Mouse (Mus musculus): ENCODE results near the gene Asb2.

Gene Asb2

GRCm38 (mm10) chr12:103361539-103362307 is 5.9 kb upstream of the Asb2 start:
- in situ Hi-C loops (cut with MboI, MseI), result loop anchor here in 1 of 2 experiments (5.0 kb wide), 1 partner anchor 219 kb away; no protein-coding TSS in a partner anchor

DNA sequence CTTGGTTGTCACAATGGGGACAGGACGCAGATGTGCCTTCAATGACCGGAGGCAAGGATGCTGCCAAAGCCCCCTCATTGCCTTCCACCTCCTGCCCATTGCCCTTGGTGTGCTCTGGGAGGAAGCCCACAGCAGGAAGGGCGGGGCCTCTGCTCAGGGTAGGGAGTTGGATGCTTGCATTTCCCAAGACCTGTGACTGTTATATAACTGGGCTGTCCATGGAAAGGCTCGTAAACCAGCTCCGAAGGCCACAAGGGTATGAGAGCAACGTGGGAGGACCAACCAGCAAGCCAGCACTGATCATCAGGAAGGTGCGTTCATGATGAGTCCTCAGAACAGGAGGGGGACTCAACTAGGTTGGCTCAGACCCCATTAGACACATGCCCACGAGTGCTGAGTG is 5.0 kb upstream of the Asb2 start:
- in situ Hi-C loops (cut with MboI, MseI), result loop anchor here in 1 of 2 experiments (5.0 kb wide), 1 partner anchor 219 kb away; no protein-coding TSS in a partner anchor

GRCm38 (mm10) chr12:103358951-103359801 is 3.4 kb upstream of the Asb2 start:
- in situ Hi-C loops (cut with MboI, MseI), result no loop called here

DNA sequence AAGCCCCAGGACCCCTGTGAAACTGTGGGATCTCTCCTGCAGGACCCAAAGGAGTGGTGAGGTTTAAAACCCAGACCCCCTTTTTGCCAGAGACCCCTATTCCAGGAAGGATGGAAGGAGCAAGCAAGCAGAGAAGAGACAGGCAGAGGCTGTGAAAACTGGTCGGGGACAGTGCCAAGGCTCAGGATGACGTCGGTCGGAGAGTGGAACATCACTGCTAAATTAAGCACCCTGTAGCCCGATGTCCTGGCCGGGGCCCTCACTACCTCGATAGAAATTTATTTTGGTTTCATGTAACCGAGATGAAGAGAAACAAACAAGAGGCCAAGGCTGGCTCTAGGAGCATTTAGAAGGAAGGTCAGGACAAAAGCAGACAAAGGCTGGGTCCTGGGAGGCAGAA is 2.4 kb upstream of the Asb2 start:
- in situ Hi-C loops (cut with MboI, MseI), result no loop called here

DNA sequence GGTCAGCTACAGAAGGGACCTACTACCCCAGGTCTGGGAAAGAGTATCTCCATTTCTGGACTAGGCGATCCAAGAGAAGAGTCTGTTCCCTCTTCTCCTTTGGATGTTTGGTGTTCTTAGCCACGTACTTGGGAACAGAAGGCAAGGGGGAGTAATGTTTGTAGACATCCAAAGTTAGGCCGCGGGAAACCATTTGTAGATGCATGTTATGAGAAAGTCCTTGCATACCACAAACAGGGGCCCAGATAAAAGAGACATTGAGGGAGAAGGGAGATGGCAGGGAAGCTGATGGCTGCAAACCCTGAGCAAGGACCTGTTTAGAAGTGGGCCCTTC is 581 bp upstream of the Asb2 start:
- in situ Hi-C loops (cut with MboI, MseI), result no loop called here

DNA sequence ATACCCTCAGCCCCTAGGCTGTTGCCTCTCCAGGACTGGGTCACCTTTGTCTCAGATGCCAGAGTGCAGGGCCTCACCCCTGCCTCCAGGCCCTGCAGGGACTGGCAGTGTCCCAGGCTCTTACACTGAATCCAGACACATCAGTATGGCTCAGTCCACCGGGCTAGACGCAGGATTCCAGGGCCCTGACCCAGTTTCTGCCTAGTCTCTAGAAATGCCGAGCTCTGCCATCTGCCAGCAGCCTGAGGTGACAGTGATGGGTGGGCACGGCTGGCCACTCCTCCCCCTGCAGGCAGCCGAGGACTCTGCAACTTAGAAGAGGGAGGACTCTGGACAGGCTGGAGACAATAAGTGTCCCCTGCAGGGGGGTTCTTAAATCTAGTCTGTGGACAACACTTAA is 2.3 kb downstream of the Asb2 start:
- in situ Hi-C loops (cut with MboI, MseI), result no loop called here

GRCm38 (mm10) chr12:103352735-103353134 is 3.1 kb downstream of the Asb2 start:
- in situ Hi-C loops (cut with MboI, MseI), result no loop called here

- in situ Hi-C loops (cut with MboI, MseI), result loop anchor here (10.0 to 25.0 kb wide), 4 partner anchors 611 to 1689 kb away; partner anchors contain the start of genes Atxn3 (in 1 of the 2), Cpsf2 (in 1 of the 2), Glrx5 (in 1 of the 2) and Moap1 (in 1 of the 2)
These were observed 7.3 kb downstream of the Asb2 start for GRCm38 (mm10) chr12:103348506-103348905.

DNA sequence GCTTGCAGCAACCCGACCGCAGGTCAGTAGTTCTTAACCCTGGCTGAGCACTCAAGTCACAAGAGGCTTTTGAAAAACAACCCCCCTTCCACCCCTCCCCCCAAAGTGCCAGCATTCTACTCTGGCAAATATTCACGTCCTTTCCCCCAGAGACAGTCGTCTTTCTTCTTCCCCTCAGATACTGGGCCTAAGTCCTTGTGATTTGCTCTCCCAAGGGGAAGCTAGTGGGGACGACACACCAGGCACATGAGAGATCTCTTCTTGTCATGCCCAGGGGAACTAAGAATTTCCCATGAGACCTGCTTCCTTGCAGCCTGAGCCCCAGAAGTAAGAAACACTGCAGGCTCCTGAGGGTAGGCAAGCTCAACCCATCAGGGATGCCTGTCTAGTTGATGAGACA is 8.4 kb downstream of the Asb2 start:
- in situ Hi-C loops (cut with MboI, MseI), result loop anchor here (10.0 to 25.0 kb wide), 4 partner anchors 610 to 1690 kb away; partner anchors contain the start of genes Atxn3 (in 1 of the 2), Cpsf2 (in 1 of the 2), Glrx5 (in 1 of the 2) and Moap1 (in 1 of the 2)

DNA sequence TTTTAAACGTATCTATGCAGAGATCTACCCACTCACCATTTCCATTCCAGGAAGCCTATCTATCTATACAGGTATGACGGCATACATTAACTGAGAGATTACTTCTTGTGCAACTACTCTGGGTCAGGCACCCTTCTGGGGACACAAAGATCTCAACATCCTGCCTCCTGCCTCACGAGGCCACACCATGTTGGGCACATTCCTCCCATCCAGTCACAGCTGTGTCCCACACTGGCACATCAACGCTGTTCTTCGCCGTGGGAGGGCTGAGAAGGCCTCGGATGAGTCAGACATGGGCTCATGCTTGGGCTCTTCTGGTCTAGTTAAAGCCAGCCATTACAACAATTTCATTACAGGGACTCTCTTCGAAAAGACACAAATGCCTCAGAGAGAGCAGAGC is 8.9 kb downstream of the Asb2 start:
- in situ Hi-C loops (cut with MboI, MseI), result loop anchor here (10.0 to 25.0 kb wide), 4 partner anchors 610 to 1690 kb away; partner anchors contain the start of genes Atxn3 (in 1 of the 2), Cpsf2 (in 1 of the 2), Glrx5 (in 1 of the 2) and Moap1 (in 1 of the 2)

GRCm38 (mm10) chr12:103344934-103345333 is 10.9 kb downstream of the Asb2 start:
- in situ Hi-C loops (cut with MboI, MseI), result loop anchor here (10.0 to 25.0 kb wide), 4 partner anchors 608 to 1692 kb away; partner anchors contain the start of genes Atxn3 (in 1 of the 2), Cpsf2 (in 1 of the 2), Glrx5 (in 1 of the 2) and Moap1 (in 1 of the 2)

DNA sequence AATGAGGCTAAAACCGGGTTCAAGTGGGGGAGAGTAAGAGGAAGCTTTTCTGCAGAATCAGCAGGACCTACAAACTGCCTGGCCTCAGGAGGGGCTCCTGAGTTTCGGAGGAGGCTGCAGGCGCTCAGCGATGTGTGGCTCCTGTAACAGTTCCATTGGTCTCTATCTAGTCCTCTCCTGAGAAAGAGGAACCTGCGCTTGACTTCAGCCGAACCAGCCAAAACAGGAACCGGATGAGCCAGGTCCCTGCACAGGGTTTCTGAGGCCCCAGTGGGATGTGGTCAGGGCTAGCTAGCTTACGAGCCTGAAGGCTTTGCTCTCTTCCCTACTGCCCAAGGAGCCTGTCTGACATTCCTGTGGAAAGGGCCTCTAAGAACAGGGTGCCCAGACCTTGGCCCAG is 12.3 kb downstream of the Asb2 start:
- in situ Hi-C loops (cut with MboI, MseI), result loop anchor here (10.0 to 25.0 kb wide), 4 partner anchors 606 to 1694 kb away; partner anchors contain the start of genes Atxn3 (in 1 of the 2), Cpsf2 (in 1 of the 2), Glrx5 (in 1 of the 2) and Moap1 (in 1 of the 2)

DNA sequence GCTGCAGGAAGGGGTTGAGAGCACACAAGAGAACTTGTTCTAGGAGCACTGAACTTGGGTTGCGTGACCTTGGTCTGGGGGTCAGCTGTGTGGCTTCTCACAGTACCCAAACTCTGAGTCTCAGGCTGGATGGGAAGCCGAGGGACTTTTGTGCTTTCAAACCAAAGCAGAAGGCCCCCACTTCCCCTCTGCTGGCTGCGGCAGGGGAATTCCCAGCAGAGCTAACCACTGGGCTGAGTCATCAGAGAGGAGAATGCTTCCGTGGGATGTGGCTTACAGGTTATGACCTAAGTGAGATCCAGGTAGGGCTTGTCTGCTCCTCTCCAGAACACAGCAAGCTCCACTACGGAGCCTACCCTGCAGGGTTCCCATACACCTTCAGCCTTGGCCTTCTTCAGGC is 14.6 kb downstream of the Asb2 start:
- in situ Hi-C loops (cut with MboI, MseI), result loop anchor here (10.0 to 25.0 kb wide), 4 partner anchors 604 to 1696 kb away; partner anchors contain the start of genes Atxn3 (in 1 of the 2), Cpsf2 (in 1 of the 2), Glrx5 (in 1 of the 2) and Moap1 (in 1 of the 2)

DNA sequence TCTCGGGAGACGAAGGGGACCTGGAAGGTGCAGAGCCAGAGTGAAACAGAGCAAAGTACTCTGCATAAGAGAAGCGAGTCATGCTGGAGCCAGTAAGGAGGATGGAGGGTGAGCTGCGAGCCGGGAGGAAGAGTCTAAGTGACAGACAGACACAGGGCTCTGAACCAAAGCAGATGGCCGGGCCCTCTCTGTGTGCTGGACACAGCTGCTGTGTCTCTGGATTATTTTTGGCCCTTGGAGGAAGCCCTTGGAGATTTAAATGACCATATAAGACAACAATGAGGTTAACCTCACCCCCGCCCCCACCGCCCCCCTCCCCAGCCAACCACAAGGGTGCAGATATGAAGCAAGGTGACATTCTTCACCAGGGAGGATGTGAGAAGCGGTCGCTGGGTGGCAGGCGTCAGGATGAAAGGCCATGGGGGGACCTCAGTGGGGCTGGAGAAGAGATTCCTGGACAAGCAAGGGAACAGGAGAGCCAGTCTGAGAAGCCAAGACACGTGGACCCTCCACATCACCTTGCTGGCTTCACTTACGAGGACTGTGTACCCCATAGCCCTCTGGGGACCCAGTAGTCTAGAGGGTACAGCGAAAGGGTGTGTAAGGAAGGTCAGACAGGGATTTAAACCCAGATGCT is 17.5 kb downstream of the Asb2 start:
- in situ Hi-C loops (cut with MboI, MseI), result loop anchor here (5.0 to 25.0 kb wide), 6 partner anchors 461 to 1699 kb away; partner anchors contain the start of genes Atxn3 (in 1 of the 2), Btbd7 (in 1 of the 2), Glrx5 (in 1 of the 2) and Moap1 (in 1 of the 2)

DNA sequence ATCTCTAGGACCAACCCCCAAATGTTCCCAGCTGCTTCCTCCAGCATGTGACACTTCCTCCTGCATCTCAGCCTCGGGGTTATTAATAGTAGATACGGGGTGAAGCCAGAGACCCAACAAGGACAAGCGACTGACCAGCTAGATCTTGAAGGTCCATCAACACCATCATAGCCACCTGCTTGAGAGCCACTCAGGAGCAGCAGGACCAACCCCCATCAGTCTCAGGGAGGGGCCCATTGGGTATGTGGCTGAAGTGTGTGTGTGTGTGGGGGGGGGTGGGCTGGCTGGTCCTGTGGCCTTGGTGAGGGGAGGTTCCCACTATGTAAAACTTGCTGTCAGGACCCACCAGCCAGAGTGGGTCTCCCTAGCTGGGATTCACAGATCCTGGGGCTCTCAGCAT is 19.0 kb downstream of the Asb2 start:
- in situ Hi-C loops (cut with MboI, MseI), result loop anchor here (5.0 to 25.0 kb wide), 6 partner anchors 459 to 1701 kb away; partner anchors contain the start of genes Atxn3 (in 1 of the 2), Btbd7 (in 1 of the 2), Glrx5 (in 1 of the 2) and Moap1 (in 1 of the 2)

- in situ Hi-C loops (cut with MboI, MseI), result loop anchor here (5.0 to 25.0 kb wide), 6 partner anchors 84 to 1704 kb away; partner anchors contain the start of genes Atxn3 (in 1 of the 2), Glrx5 (in 1 of the 2), Moap1 (in 1 of the 2) and Tmem251 (in 1 of the 2)
These were observed 22.4 kb downstream of the Asb2 start for GRCm38 (mm10) chr12:103333426-103333825.

- in situ Hi-C loops (cut with MboI, MseI), result loop anchor here (5.0 to 25.0 kb wide), 6 partner anchors 84 to 1704 kb away; partner anchors contain the start of genes Atxn3 (in 1 of the 2), Glrx5 (in 1 of the 2), Moap1 (in 1 of the 2) and Tmem251 (in 1 of the 2)
These were observed 22.9 kb downstream of the Asb2 start for GRCm38 (mm10) chr12:103332879-103333278.

DNA sequence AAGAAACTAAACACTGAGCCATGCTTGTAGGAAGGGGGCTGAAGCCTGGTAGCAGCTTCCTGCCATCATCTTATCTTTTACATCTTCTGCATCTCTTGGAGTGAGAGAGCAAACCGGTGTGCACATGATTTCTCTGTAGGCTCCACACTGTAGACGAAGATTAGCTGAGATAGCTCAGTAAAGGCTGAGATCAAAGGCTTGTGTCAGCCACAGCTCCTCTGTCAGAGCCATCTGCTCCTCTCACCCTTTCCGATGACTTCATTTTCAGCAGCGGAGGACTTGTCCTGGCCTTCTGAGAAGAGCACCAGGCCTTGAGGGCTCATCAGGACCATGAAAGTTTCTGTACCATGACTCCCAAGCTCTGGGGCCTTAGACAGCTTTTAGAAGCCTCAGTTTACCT is 24.3 kb downstream of the Asb2 start:
- in situ Hi-C loops (cut with MboI, MseI), result loop anchor here (5.0 to 25.0 kb wide), 6 partner anchors 86 to 1706 kb away; partner anchors contain the start of genes Atxn3 (in 1 of the 2), Glrx5 (in 1 of the 2), Moap1 (in 1 of the 2) and Tmem251 (in 1 of the 2)

DNA sequence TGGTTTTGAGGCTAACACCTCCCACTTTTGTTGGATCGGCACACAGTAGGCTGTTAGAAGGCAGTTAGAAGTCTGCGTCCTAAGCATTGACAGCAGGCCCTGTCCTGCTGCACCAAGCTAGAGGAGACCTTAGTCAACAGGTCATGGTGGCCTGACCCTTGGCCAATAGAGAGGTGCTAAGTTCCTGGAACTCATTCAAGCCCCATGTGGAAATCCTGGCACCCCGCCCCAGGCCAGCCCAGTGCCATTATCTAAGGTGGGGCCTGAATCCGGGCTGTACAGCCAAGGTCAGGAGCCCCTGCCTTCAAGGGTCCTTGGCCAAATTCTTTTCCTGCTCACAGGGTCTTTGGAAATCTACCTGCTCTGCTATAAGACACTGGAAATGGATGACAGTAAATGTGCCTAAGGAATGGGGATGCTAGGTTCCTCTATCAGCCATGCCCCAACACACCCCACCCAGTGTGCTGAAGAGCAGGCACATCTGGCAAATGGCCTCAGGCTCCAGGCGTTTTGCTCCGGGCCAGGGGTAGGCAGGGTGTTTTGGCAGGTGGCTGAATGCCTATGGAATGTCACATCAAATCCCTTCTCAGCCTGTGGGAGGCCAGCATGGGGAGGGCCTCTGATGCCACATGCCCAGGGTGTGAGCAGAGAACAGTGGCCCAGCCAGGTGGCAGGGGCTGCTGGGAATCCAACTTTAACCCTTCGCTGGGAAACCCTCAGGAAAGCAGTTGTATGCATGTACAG is 27.2 kb downstream of the Asb2 start:
- in situ Hi-C loops (cut with MboI, MseI), result loop anchor here (25.0 kb wide), 3 partner anchors 591 to 1709 kb away; partner anchors contain the start of genes Atxn3 (in 1 of the 2), Glrx5 (in 1 of the 2), Moap1 (in 1 of the 2) and Tmem251 (in 1 of the 2)

Measured in T-helper 17 cell (primary cell).